In genomic region chr12:81108600-81109011, GRCm38 (mm10) we compare ENCODE assay signal across 9 mouse cellular contexts.
DNase-seq lines count a peak whose midpoint lies in the region; ATAC-seq and TF ChIP-seq lines count a peak whose summit lies in the region.
"Had no signal": no experiment of that assay in that cellular context is flagged by ENCODE, and none has a peak within 500 bp of the region (broad histone marks: within the 10 kb centered on the region; RNA-seq: fewer than 3 reads in every experiment).

No protein-coding gene starts in this region.

- H3K4me3 ChIP-seq in hindbrain, embryonic 11.5 days (ENCODE audit: low read depth, low read length) = no peak overlapping the region
- no peak overlapping the region for H3K4me3 ChIP-seq in hindbrain, embryonic 16.5 days (ENCODE audit: low read length)
- H3K4me3 ChIP-seq in hindbrain, embryonic 15.5 days = no peak overlapping the region
- H3K4me3 ChIP-seq in lung, embryonic 15.5 days = no peak overlapping the region
- H3K4me3 ChIP-seq in kidney, adult 2 months (ENCODE audit: insufficient read depth, low read depth, low read length) = no peak overlapping the region
- H3K4me3 ChIP-seq: heart, embryonic 15.5 days had no signal

- ATAC-seq in hindbrain, embryonic 11.5 days (ENCODE audit: low FRiP score) = peak; percentile 49; the same call in 1 of the 2 replicates
- no peak for ATAC-seq in hindbrain, embryonic 16.5 days
- 0 out of 2 replicates have a peak, but pooled peaks have one; percentile 46 for ATAC-seq in hindbrain, embryonic 15.5 days (ENCODE audit: low FRiP score, low read depth)
- peak; percentile 42; the same call in 1 of the 2 replicates for ATAC-seq in lung, embryonic 15.5 days (ENCODE audit: borderline replicate concordance, extremely low read depth, low FRiP score, low TSS enrichment)
- ATAC-seq in megakaryocyte, adult 5-6 weeks (ENCODE audit: poor library complexity, severe bottlenecking) = no peak

- H3K36me3 ChIP-seq in hindbrain, embryonic 11.5 days (ENCODE audit: control insufficient read depth, insufficient read depth, low read length) = no peaks in the 10 kb centered on the region
- H3K36me3 ChIP-seq in hindbrain, embryonic 16.5 days (ENCODE audit: control insufficient read depth, insufficient read depth, low read length) = no peaks in the 10 kb centered on the region
- no peaks in the 10 kb centered on the region for H3K36me3 ChIP-seq in hindbrain, embryonic 15.5 days
- no peaks in the 10 kb centered on the region for H3K36me3 ChIP-seq in lung, embryonic 15.5 days
- no peaks in the 10 kb centered on the region for H3K36me3 ChIP-seq in kidney, adult 2 months (ENCODE audit: control insufficient read depth, insufficient read depth, low read length)
- H3K36me3 ChIP-seq: heart, embryonic 15.5 days had no signal

- no peaks in the 10 kb centered on the region for H3K9me3 ChIP-seq in hindbrain, embryonic 11.5 days (ENCODE audit: control insufficient read depth, low read length)
- H3K9me3 ChIP-seq in hindbrain, embryonic 16.5 days (ENCODE audit: control insufficient read depth, low read length) = no peaks in the 10 kb centered on the region
- H3K9me3 ChIP-seq in hindbrain, embryonic 15.5 days = no peaks in the 10 kb centered on the region
- H3K9me3 ChIP-seq in lung, embryonic 15.5 days = no peaks in the 10 kb centered on the region
- H3K9me3 ChIP-seq: heart, embryonic 15.5 days had no signal

- H3K4me1 ChIP-seq in hindbrain, embryonic 11.5 days (replicated peaks; ENCODE audit: control insufficient read depth, insufficient read depth, low read length) = peaks cover 6% of the 10 kb centered on the region; the same call in 1 of the 2 replicates
- peaks cover 16% of the 10 kb centered on the region for H3K4me1 ChIP-seq in hindbrain, embryonic 16.5 days (ENCODE audit: control insufficient read depth, insufficient read depth, low read depth, low read length)
- peaks cover 26% of the 10 kb centered on the region for H3K4me1 ChIP-seq in hindbrain, embryonic 15.5 days (replicated peaks)
- H3K4me1 ChIP-seq in lung, embryonic 15.5 days = peaks cover 9% of the 10 kb centered on the region
- no peaks in the 10 kb centered on the region for H3K4me1 ChIP-seq in kidney, adult 2 months (ENCODE audit: control insufficient read depth, insufficient read depth, low read length)

- H3K4me2 ChIP-seq in hindbrain, embryonic 11.5 days (replicated peaks; ENCODE audit: low read depth, low read length) = no peak overlapping the region
- no peak overlapping the region for H3K4me2 ChIP-seq in hindbrain, embryonic 16.5 days (ENCODE audit: low read length)
- H3K4me2 ChIP-seq in hindbrain, embryonic 15.5 days = no peak overlapping the region
- no peak overlapping the region for H3K4me2 ChIP-seq in lung, embryonic 15.5 days
- H3K4me2 ChIP-seq: heart, embryonic 15.5 days had no signal

- 17% methylated on average over 7 of the region's 7 CpGs for WGBS in hindbrain, embryonic 11.5 days
- 23% methylated on average over 7 of the region's 7 CpGs for WGBS in hindbrain, embryonic 16.5 days
- 25% methylated on average over 7 of the region's 7 CpGs for WGBS in hindbrain, embryonic 15.5 days
- 14% methylated on average over 7 of the region's 7 CpGs for WGBS in lung, embryonic 15.5 days
- 34% methylated on average over 7 of the region's 7 CpGs for WGBS in kidney, adult 2 months

- peak overlapping the region; percentile 11; the same call in 1 of the 2 replicates for H3K9ac ChIP-seq in hindbrain, embryonic 11.5 days (ENCODE audit: low read depth, low read length)
- H3K9ac ChIP-seq in hindbrain, embryonic 16.5 days (ENCODE audit: low read depth, low read length) = no peak overlapping the region
- H3K9ac ChIP-seq in hindbrain, embryonic 15.5 days = no peak overlapping the region
- H3K9ac ChIP-seq in lung, embryonic 15.5 days = no peak overlapping the region
- H3K9ac ChIP-seq: heart, embryonic 15.5 days had no signal

- TF ChIP-seq CTCF in kidney, adult 2 months (conservative IDR thresholded peaks at IDR 0.05; ENCODE audit: insufficient read depth, insufficient read length, low read depth, low read length) = no peak

- H3K27ac ChIP-seq in hindbrain, embryonic 11.5 days (ENCODE audit: low read depth, low read length) = peak overlapping the region; percentile 36; the same call in 1 of the 2 replicates
- H3K27ac ChIP-seq in hindbrain, embryonic 16.5 days (ENCODE audit: low read depth, low read length) = no peak overlapping the region
- H3K27ac ChIP-seq in hindbrain, embryonic 15.5 days (replicated peaks) = no peak overlapping the region
- no peak overlapping the region for H3K27ac ChIP-seq in lung, embryonic 15.5 days
- no peak overlapping the region for H3K27ac ChIP-seq in kidney, adult 2 months (ENCODE audit: insufficient read depth, low read depth, low read length)
- H3K27ac ChIP-seq: heart, embryonic 15.5 days had no signal

- no peaks in the 10 kb centered on the region for H3K27me3 ChIP-seq in hindbrain, embryonic 11.5 days (ENCODE audit: control insufficient read depth, insufficient read depth, low read length)
- H3K27me3 ChIP-seq in hindbrain, embryonic 16.5 days (replicated peaks; ENCODE audit: control insufficient read depth, insufficient read depth, low read length) = no peaks in the 10 kb centered on the region
- H3K27me3 ChIP-seq in hindbrain, embryonic 15.5 days = no peaks in the 10 kb centered on the region
- no peaks in the 10 kb centered on the region for H3K27me3 ChIP-seq in lung, embryonic 15.5 days
- no peaks in the 10 kb centered on the region for H3K27me3 ChIP-seq in kidney, adult 2 months (replicated peaks; ENCODE audit: control insufficient read depth, insufficient read depth, low read length)
- H3K27me3 ChIP-seq: heart, embryonic 15.5 days had no signal

- peak; percentile 44 for DNase-seq in hindbrain, embryonic 11.5 days (ENCODE audit: low spot score)
- DNase-seq in retina, postnatal 1 day = peak; percentile 16
- no peak for DNase-seq in kidney, adult 2 months
- no peak for DNase-seq in layer of hippocampus, postnatal 10 days (ENCODE audit: low spot score in 2 of 2)

- no peak for TF ChIP-seq POLR2A in kidney, adult 2 months (IDR thresholded peaks at IDR 0.05; ENCODE audit: low read depth, low read length)

Comparison
In these comparisons a context has a peak if more than half of its experiments do, and no peak if none do; other contexts are left out.
1. ATAC-seq: peak in hindbrain, embryonic 11.5 days (single experiment), hindbrain, embryonic 15.5 days (single experiment) and lung, embryonic 15.5 days (single experiment); none in hindbrain, embryonic 16.5 days (single experiment) and megakaryocyte, adult 5-6 weeks (single experiment).
2. DNase-seq: peak in hindbrain, embryonic 11.5 days (single experiment) and retina, postnatal 1 day (single experiment); none in kidney, adult 2 months (single experiment) and layer of hippocampus, postnatal 10 days (0 of 2).